Mouse (Mus musculus): Measurements from ENCODE around the gene Fam19a4.

Fam19a4 gene

DNA sequence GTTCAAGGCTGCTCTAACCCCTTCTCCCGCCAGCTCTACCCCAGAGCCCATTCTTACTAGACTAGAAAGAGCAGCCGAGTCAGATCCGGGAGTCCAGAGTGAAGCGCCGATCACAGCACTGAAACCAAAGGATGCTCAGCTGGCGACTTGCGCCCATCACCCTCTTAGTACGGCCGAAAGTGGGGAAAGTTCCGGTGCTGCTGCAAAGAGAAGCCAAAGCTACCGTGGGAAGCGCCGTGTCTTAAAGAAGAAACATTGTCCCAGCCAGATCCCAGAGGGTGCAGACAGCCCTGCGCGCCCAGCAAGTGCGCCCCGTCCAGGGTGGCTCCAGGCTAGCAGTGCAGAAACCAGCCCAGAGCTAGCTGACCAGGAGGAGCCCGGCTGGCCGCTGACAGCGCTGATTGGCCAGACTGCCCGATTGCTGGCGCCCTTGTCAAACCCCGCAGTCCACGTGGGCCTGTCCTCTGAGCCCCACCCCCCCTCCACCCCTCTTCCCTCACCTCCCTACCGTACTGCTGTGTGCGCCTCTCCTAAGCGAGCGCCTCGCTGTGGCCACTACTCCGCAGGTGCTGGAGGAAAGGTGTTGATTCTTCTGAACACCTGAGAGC, at the start of gene Fam19a4:
Gene Fam19a4 (minus strand): TSS at position 340 of the 608 bp plus-strand sequence.
- peak; percentile 11 for DNase-seq (ENCODE audit: low read depth, low spot score)

DNA sequence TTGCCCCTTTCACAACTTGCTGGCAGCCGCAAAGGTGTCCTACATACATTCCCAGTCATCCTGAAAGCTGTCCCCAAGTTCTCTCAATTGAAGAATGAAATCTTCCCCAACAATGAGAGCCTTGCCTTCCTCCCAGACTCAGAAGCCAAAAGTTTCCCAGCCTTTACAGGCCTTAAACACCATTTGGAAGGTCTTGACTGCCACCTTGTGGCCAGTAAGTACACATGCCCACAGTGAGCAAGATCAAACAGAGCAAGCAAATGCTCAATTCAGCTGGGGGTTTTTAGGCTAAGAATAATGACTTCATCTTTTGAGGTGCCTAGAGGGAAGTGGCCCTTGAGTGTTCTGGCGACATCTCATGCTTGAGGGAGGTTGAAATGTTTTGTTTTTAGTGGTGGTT, 46.6 kb upstream of the Fam19a4 start:
- DNase-seq (ENCODE audit: low read depth, low spot score), result peak; percentile 58

DNA sequence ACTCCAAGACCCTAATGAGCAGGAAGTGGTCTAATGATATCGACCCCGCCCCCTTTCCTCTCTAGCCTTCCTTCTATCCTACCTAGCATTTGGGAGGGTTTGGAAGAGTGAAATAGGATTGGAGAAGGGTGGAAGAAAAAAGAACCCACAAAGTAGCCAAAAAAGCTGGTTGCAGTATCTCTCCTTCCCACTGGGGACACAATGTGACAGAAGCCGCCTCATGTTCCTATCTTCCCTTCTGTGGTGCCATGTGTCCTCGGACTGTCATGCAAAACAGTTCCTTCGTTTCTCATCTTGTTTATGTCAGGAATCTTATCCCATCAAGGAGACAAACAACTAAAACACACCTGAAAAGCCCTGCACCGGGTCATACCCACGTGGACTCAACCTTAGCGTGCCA, 45.9 kb upstream of the Fam19a4 start:
- DNase-seq (ENCODE audit: low read depth, low spot score), result no peak

DNA sequence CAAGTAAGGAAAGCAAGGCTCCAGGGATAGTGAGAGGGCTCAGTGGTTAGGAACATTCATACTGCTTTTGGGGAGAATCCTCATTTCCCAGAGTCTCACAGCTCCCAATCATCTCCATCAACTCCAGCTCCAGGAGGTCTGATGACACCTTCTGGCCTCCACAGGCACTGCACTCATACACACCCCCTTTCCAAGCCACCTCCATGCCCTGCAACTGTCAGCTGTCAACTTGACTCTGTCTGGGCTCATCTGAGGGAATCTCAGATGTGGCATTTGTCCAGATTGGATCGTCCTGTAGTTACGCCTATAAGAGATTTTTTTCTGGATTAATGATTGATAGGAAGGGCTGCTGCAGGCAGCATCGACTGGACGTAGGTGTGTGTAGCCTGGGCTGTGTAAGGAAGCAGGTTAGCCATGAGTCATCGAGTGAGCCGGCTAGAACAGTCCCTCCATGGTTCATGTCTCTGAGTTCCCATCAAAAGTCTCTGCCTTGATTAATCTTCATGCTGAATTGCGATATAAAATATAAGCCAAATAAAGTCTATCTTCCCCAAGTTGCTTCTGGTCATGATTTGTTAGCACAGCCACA, 44.1 kb upstream of the Fam19a4 start:
- no peak for DNase-seq (ENCODE audit: low read depth, low spot score)

DNA sequence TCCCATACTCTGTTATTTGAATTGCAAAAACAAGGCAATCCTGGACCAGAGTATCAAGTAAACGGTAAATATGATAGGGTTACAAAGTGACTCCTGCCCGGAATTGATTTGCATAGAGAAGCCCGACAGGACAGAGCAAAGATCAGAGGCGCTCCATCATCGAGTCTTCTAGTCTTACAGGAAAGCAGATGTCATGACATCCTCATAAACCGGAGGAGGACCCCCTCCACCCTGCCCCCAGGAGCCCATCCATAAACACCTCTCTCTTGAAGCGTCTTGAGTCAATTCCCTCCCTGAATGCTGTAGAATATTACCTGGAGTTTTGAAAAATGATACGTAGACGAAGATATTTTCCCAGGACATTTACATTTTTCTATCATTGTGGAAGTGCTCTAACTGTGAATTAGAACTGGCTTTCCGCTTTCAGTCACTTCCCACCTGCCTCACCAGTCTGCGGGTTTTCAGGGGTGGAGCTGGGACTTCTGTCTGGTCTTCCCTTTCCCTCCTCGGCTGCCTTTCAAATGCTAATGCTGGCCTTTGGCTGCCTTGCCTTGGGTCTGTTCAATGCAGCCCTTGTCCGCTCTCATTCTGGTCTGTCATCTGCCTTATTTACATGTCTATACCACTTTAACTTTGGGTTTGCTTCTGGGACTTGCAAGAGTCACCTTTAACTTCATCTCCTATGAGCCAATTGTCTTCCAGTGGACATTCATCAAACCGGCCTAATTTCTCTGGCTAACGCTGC, 41.9 kb upstream of the Fam19a4 start:
- DNase-seq (ENCODE audit: low read depth, low spot score), result no peak

DNA sequence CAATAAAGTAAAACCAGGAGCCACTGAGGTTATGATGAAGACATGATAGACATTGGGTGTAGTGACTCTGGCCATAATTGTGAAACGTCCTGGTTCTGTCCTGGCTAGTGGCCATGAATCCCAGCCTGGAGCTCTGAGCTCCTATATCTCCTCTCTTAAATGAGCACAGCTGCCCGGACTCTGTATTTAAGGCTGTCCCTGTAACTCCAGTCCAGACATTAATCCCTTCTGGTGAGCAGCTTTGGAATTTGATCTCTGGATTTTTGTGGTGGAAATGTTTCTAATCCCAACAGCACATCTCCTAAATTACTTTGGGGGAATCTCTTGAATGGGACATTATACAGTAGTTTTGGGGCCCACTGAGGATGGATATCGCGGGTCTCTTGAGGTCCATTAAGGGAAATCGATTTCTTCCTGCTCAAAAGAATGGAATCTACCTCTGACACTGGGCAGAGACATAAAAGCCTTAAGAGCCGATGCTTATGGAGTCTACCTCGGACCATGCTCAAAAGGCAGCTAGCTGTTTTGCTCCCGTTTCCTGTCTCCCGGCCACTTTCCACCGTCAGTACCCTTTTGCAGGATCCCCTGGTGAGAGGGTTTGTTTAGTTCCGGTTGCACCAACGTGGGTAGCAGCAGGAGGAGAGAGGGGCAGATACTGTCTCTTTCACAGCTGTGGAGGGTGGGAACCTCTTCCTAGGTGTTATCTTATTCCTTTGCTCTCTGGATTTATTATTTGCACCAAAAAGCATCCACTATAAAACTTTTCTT, 41.2 kb upstream of the Fam19a4 start:
- no peak for DNase-seq (ENCODE audit: low read depth, low spot score)

DNA sequence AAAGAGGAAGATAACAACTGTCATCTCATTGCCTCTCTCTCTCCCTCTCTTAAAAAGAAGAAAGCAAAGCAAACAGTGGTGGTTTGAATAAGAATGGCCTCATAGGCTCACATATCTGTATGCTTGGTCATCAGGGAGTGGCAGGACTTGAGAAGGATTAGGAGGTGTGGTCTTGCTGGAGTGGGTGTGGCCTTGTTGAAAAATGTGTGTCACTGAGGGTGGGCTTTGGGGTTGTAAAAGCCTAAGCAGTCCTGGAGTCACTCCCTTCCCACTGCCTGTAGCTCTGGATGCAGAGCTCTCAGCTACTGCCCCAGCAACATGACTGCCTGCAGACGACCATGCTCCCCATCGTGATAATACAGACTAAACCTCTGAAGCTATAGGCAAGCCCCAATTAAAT, 22.1 kb upstream of the Fam19a4 start:
- no peak for DNase-seq (ENCODE audit: low read depth, low spot score)

DNA sequence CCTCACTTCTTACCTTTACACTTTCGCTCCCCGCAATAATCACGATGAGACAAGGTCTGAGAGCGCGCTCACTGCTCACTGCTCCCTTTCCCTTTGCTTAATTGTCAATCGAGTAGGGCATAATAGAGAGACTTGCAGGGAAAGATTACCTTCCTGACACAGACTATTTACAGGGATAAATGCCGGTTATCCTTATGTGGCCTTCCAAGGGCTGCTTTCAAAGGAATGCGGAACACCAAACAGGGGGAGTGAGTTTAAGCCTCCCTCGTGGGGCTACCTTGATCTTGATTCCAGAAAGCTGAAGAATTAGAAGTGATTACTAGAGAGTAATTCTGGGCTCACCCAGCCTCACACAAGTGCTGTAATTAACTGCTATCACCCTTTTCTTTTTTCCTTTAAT, 19.8 kb upstream of the Fam19a4 start:
- DNase-seq (ENCODE audit: low read depth, low spot score), result no peak

DNA sequence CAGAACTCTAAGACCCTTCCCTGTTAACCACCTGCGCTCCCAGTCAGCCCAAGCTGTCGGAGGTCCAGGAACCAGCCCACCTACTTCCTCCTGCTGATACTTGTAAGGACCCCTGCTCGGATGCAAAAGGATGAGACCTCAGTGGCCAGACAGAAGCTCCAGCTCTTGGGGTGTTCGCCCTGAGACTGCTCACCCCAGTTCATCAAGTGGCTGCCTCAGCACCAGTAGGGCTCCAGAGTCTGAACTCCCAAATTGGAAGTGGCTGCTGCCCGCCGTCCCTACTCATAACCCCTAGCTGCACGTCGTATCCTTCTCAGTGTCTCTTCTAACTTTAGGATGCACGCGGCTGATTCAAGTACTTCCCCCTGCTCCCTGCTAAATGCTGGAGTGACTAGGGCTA, 614 bp downstream of the Fam19a4 start:
- DNase-seq (ENCODE audit: low read depth, low spot score), result no peak

DNA sequence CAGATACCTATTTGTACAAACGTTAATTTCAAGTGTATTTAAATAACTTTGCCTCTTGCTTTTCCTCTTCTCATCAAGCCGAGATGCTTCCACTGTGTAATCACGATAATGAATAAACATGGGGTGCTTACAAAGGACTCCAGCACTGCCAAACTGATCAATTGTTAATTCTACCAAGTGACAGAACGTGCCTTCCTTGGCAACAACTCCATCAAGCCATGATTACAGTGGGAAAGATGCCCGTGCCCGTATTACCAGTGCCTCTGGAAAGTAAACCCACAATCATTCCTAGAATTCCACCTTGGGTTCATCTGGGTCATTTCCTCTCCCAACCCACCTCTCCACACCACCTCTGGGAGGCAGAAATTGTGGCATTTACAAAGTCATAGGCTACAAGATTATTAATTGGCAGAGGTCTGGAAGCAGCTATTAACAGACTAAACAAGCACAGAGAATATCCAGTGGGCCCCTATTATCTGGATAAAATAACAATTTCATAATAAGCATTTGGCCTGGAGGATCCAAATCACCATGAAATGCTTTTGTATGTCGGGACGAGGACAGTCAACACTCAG, 7.9 kb downstream of the Fam19a4 start:
- DNase-seq (ENCODE audit: low read depth, low spot score), result no peak

DNA sequence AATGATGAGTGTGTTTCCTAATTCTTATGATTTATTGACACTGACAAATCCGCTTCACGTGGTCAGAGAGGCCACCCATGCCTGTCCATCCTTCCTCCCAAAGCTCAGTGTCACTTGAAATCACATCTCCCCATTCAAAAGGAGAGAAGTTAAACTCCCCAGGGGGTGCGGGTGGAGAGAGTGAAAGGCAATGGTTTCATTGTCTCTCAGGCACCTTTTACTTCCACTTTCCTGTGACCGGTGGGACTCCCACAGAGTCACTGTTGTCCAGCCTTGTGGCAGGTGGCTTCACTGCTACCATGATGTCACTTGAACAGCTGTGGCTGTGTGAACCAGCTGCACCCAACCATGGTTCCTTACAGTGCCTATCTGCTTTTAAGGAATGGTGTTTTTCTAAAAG, 11.8 kb downstream of the Fam19a4 start:
- no peak for DNase-seq (ENCODE audit: low read depth, low spot score)

DNA sequence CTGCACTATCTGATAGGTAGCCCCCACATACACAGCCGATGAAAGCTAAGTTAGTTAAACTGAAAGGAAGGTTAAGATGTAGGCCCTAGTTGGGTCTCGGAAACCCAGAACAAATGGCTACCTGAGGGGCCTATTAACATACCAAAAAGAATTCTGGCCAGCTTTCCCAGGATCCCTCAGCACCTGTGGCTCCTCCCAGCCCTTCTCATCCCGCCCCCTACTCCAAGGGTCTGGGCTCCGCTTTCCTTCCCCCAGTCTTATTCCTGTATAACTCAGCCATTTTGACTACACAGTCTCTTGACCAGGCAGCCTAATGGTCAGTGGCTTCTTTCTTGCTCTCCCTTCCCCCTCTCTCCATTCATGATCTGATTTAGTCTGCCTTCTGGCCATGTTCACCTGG, 13.7 kb downstream of the Fam19a4 start:
- DNase-seq (ENCODE audit: low read depth, low spot score), result no peak

DNA sequence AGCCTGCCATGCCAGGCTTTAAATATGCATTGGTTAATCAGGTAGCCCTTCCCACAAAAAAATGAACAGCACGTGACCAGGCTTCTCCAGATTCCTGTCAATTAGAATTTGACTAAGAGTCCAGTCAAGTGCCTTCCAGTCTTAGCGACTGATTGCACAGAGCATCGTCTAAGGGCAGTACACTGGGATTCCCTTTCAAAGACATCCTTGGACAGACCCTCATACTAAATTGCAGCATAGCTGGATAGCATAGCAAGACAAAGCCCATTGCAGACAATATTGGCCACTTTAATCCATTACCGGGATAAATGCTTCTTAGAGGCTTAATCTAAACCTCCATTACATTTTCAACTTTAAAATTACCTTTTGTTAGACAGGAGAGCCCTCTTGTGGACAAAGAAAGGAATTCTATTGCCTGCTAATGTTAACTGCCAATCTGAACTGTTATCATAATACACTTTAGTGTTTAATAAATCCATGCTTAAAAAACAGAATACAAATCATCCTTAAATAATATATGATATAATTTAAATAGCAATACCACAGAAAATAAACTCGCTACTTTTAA, 33.0 kb downstream of the Fam19a4 start:
- peak; percentile 51 for DNase-seq (ENCODE audit: low read depth, low spot score)

DNA sequence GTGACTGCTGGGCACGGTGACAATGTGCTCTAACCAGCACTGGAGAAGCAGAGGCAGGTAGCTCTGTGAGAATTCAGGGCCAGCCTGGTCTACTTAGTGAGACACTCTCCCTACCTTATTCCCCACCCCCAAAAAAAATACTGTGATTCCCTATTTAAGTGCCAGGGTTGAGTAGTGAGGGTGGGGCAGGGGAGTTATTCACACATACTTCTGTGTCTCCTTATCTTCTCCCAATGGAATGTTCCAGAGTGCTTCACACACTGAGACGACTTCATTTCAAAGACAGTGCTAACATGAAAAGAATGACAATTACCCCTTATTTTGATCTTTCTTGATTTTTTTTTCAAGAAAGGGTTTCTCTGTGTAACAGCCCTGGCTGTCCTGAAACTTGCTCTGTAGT, 40.9 kb downstream of the Fam19a4 start:
- DNase-seq (ENCODE audit: low read depth, low spot score), result no peak

DNA sequence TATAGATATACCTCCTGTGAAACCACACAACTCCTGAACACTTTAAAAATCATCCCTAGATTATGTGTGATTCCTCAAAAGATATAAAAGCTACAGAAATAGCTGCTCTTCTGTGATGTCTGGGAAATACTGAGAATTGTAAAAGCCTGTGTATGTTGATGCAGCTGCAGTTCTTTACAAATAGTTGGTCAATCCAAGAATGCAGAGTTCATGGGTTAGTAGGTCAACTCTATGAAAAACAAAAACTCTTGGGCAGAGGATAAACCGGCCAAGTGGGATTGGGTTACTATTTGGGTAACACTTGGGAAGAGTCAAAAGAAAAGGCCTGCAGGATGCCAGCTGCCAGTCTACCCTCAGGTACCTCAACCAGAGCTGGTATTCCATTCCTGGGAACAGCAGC, 43.5 kb downstream of the Fam19a4 start:
- no peak for DNase-seq (ENCODE audit: low read depth, low spot score)

DNA sequence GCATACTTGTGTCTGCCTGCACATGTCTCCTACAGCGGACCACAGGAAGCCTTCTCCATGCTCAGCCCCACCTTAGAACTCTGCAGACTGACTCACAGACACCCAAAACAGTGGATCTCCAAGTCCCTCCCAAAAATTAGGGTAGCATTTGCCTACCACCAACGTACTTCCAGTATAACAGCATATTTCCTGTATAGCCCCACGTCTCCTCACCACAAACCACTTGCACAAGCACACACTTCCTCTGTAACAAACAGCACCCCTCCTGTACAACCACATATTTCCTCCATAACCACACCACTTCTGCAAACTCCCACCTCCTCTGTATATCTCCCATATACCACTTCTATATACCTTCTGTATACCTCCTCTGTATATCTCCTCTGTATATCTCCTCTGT, 44.2 kb downstream of the Fam19a4 start:
- DNase-seq (ENCODE audit: low read depth, low spot score), result no peak

DNA sequence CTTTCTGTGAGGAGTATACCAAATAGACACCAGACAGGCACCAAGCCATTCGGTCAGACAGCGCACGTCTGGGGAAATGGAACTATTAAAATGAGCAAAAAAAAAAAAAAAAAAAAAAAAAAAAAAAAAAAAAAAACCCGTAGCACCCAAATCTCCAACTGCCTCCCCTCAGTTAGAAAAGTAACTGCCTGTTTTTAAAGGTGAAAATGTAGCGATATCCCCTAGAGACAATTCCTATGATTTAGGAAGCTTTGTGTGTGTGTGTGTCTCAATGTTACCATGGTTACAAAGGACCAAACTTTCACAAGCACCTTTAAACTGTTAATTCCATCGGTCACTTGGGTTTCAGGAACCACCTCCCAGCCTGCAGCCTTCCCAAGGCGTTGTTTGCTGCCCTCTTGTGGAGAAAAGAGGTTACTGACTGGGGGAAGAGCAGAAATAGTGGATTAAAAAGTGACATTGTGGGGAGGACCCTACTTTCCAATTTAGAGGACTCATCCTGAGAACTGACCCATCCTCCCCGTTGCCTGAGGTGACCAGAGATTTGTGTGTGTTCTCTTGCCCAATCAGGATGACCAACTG, 53.6 kb downstream of the Fam19a4 start:
- DNase-seq (ENCODE audit: low read depth, low spot score), result peak; percentile 62

DNA sequence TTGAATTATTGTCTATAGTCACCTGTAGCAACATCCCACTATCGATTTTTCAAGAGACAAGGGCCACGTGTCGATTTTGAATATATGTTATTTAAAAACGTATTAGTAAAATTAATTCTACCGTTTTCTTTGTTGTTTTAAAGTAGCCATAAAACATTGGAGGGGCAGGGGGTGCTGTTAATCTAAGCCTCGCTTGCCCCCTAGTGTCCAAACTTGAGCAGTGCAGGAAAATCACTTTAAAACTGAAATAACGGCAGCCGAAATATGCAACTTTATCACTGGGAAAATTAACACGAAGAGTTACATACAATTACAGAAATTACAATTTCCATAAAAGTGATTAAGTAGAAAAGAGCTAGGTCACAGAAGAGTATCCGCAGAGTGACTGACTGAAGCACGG, 55.2 kb downstream of the Fam19a4 start:
- DNase-seq (ENCODE audit: low read depth, low spot score), result peak; percentile 17

DNA sequence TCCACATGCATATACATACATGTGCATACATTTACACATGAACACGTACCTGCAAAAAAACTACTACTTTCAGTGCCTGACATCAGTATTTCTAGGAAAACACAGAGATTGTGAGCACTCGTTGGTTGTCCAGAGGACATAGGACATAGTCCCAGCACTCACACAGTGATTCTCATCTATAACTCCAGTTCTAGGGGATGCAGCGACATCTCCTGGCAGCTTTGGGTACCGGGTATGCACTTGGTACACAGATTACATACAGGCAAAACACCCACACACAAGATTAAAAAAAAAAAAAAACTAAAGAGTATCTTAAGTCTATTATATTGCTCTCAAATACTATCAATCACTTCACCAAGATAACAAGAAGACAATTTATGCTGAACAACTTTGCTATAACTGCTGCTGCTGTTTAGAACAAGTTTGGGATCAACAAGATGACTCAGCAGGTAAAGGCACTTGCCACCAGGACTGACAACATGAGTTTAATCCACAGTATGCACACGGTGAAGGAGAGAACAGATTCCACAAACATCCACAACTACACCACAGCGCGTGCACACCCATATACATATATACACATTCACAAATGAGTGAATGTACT, 64.6 kb downstream of the Fam19a4 start:
- DNase-seq (ENCODE audit: low read depth, low spot score), result no peak

DNA sequence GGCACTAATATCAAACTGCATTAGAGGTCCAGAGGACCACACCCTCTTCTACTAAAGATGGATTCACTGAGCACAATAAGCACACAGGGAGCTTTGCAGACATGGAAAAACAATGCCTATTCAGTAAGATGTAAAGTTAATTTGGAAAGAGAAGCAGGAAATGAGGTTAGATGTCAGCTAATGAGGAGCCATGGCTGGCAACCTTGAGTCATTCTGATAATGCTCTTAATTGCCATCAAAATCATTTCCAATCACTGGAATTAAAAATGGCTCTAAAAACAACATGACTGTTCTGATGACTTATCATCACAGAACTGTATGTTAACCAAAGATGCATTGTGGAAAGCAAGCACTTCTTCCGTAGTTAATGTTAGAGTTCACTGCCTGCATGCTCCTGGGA, 68.5 kb downstream of the Fam19a4 start:
- DNase-seq (ENCODE audit: low read depth, low spot score), result no peak

DNA sequence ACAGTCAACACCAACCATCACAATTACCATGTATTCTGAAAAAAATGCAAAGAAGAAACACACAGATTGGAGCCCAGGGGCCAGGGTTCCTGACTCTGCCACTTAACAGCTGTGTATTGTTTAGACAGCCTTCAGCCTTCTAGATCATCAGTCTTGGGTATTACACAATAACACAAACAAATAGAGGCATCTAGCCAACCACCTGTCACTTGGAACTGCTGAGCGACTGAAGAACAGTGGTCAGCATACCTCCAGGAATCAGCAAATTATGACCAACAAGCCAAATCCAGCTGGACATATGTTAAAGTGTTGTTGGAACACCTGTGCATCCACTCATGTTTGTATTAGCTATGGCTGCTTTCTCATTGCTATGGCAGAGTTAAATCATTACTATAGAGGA, 82.7 kb downstream of the Fam19a4 start:
- no peak for DNase-seq (ENCODE audit: low read depth, low spot score)
